Mouse (Mus musculus) lung, postnatal 0 days (tissue): ENCODE results near the gene Churc1.

ENCODE experiments used
- CTCF ChIP-seq: IDR thresholded peaks from 2 replicates; pipeline ENCODE4 v1.5.1; 2016; ENCODE audit warnings: antibody characterized with exemption, mild to moderate bottlenecking
- EP300 ChIP-seq: IDR thresholded peaks from 2 replicates; pipeline ENCODE4 v1.6.1; 2016; ENCODE audit warnings: antibody characterized with exemption, mild to moderate bottlenecking, control low read depth

GRCm38 (mm10) chr12:76817176-76817575 is 51.8 kb downstream of the Churc1 start:
- no peak for TF ChIP-seq CTCF
- TF ChIP-seq EP300, result no peak
